Mouse (Mus musculus) MEL (cell line): ENCODE results near the gene Tjp2. TPM values are rescaled to one million over a fixed set of nuclear protein-coding genes. Genes with fewer than 3 reads are reported as not detected.
A peak's percentile ranks its signal among the peaks of the same experiment; 100 is the strongest.

Experiments used
- DNase-seq: peaks from one replicate; pipeline ENCODE4 v3.0.0; 2011; ENCODE audit warnings: low read depth, low spot score
- H3K27ac ChIP-seq: 2 replicates; pipeline ENCODE4 v1.5.1; 2012; ENCODE audit warnings: low read depth, mild to moderate bottlenecking, control low read depth, low read length, moderate library complexity; ENCODE audit not compliant: control insufficient read depth
- H3K27me3 ChIP-seq, 2 experiments: fragments of 150-350 bp in 1 of 2; sonication (generic) in 1 of 2; 2 replicates each; pipeline ENCODE4 v1.6.1; 2012; ENCODE audit warnings: low read length in 2 of 2, mild to moderate bottlenecking in 2 of 2, improper control_type of control experiment in 1 of 2, moderate library complexity in 1 of 2; ENCODE audit not compliant: insufficient read depth in 2 of 2, control insufficient read depth in 1 of 2
- H3K36me3 ChIP-seq, 2 experiments: 2 replicates each; pipeline ENCODE4 v1.6.1; 2012 to 2014; ENCODE audit warnings: low read length in 2 of 2, improper control_type of control experiment in 1 of 2, inconsistent platforms in 1 of 2, mild to moderate bottlenecking in 1 of 2; ENCODE audit not compliant: insufficient read depth in 2 of 2, control insufficient read depth in 1 of 2
- H3K4me1 ChIP-seq, 2 experiments: fragments of 150-350 bp in 1 of 2; sonication (generic) in 1 of 2; 2 replicates each; pipeline ENCODE4 v1.6.1; 2012; ENCODE audit warnings: low read length in 2 of 2, improper control_type of control experiment in 1 of 2, mild to moderate bottlenecking in 1 of 2; ENCODE audit not compliant: insufficient read depth in 2 of 2, control insufficient read depth in 1 of 2
- H3K4me3 ChIP-seq, 2 experiments: fragments of 150-350 bp in 1 of 2; sonication (generic) in 1 of 2; 2 replicates each; pipeline ENCODE4 v1.5.1; 2012; ENCODE audit warnings: low read depth in 2 of 2, low read length in 2 of 2, mild to moderate bottlenecking in 2 of 2, moderate library complexity in 2 of 2, control low read depth in 1 of 2, improper control_type of control experiment in 1 of 2; ENCODE audit not compliant: control insufficient read depth in 1 of 2, insufficient read depth in 1 of 2
- H3K79me2 ChIP-seq: 2 replicates; pipeline ENCODE4 v1.6.1; 2012; ENCODE audit warnings: mild to moderate bottlenecking, low read length, moderate library complexity; ENCODE audit not compliant: control insufficient read depth, poor library complexity, insufficient read depth
- H3K9ac ChIP-seq: 2 replicates; pipeline ENCODE4 v1.6.1; 2012; ENCODE audit warnings: low read depth, mild to moderate bottlenecking, control low read depth, low read length, moderate library complexity; ENCODE audit not compliant: control insufficient read depth, poor library complexity, severe bottlenecking
- H3K9me3 ChIP-seq: fragments of 150-350 bp; sonication (generic); replicated peaks from 2 replicates; pipeline ENCODE4 v1.6.1; 2012; ENCODE audit warnings: mild to moderate bottlenecking, low read length, improper control_type of control experiment, moderate library complexity; ENCODE audit not compliant: insufficient read depth
- CHD1 ChIP-seq: IDR thresholded peaks from 2 replicates; pipeline ENCODE4 v1.6.1; 2012; ENCODE audit warnings: low read depth, mild to moderate bottlenecking, inconsistent platforms, low read length, improper control_type of control experiment
- ELF1 ChIP-seq: IDR thresholded peaks from 2 replicates; pipeline ENCODE4 v1.6.1; 2014; ENCODE audit warnings: low read depth, mild to moderate bottlenecking, inconsistent platforms, low read length, improper control_type of control experiment, moderate library complexity
- EP300 ChIP-seq, 2 experiments: IDR thresholded peaks; 2 replicates each; pipeline ENCODE4 v1.6.1; 2011; ENCODE audit warnings: improper control_type of control experiment in 2 of 2, low read length in 2 of 2, low read depth in 1 of 2, mild to moderate bottlenecking in 1 of 2
- ETS1 ChIP-seq: IDR thresholded peaks from 2 replicates; pipeline ENCODE4 v1.6.1; 2012; ENCODE audit warnings: low read depth, mild to moderate bottlenecking, inconsistent platforms, low read length, improper control_type of control experiment, moderate library complexity
- GABPA ChIP-seq: IDR thresholded peaks from 2 replicates; pipeline ENCODE4 v1.6.1; 2012; ENCODE audit warnings: low read depth, mild to moderate bottlenecking, inconsistent platforms, low read length, improper control_type of control experiment, moderate library complexity
- JUND ChIP-seq: IDR thresholded peaks from 2 replicates; pipeline ENCODE4 v1.6.1; 2011; ENCODE audit warnings: low read depth, mild to moderate bottlenecking, improper control_type of control experiment, low read length
- MAX ChIP-seq: IDR thresholded peaks from 2 replicates; pipeline ENCODE4 v1.6.1; 2011; ENCODE audit warnings: low read length, improper control_type of control experiment
- MXI1 ChIP-seq: IDR thresholded peaks from 2 replicates; pipeline ENCODE4 v1.6.1; 2011; ENCODE audit warnings: mild to moderate bottlenecking, low read depth, low read length, improper control_type of control experiment
- MYC ChIP-seq: IDR thresholded peaks from 2 replicates; pipeline ENCODE4 v1.6.1; 2011; ENCODE audit warnings: low read depth, mild to moderate bottlenecking, low read length, improper control_type of control experiment, moderate library complexity
- POLR2A ChIP-seq, 2 experiments: IDR thresholded peaks; 2 replicates each; pipeline ENCODE4 v1.6.1; 2011 to 2012; ENCODE audit warnings: low read length in 2 of 2, mild to moderate bottlenecking in 2 of 2, control low read depth in 1 of 2, improper control_type of control experiment in 1 of 2, low read depth in 1 of 2, moderate library complexity in 1 of 2; ENCODE audit not compliant: control insufficient read depth in 1 of 2, insufficient read depth in 1 of 2, poor library complexity in 1 of 2
- RAD21 ChIP-seq: IDR thresholded peaks from 2 replicates; pipeline ENCODE4 v1.6.1; 2011; ENCODE audit warnings: mild to moderate bottlenecking, low read depth, low read length, improper control_type of control experiment
- RCOR1 ChIP-seq: IDR thresholded peaks from 2 replicates; pipeline ENCODE4 v1.6.1; 2012; ENCODE audit warnings: low read depth, mild to moderate bottlenecking, inconsistent platforms, low read length, improper control_type of control experiment
- SMC3 ChIP-seq: IDR thresholded peaks from 2 replicates; pipeline ENCODE4 v1.6.1; 2011; ENCODE audit warnings: low read depth, low read length, improper control_type of control experiment
- TBP ChIP-seq: IDR thresholded peaks from 2 replicates; pipeline ENCODE4 v1.8.0; 2011; ENCODE audit warnings: low read depth, low read length, improper control_type of control experiment
- UBTF ChIP-seq: IDR thresholded peaks from 2 replicates; pipeline ENCODE4 v1.6.1; 2012; ENCODE audit warnings: low read depth, mild to moderate bottlenecking, inconsistent platforms, low read length, improper control_type of control experiment, moderate library complexity, borderline replicate concordance; ENCODE audit not compliant: insufficient read depth
- ZKSCAN1 ChIP-seq: IDR thresholded peaks from 2 replicates; pipeline ENCODE4 v1.6.1; 2012; ENCODE audit warnings: low read depth, mild to moderate bottlenecking, inconsistent platforms, low read length, improper control_type of control experiment, moderate library complexity
- ZNF384 ChIP-seq: IDR thresholded peaks from 2 replicates; pipeline ENCODE4 v1.6.1; 2012; ENCODE audit warnings: low read depth, mild to moderate bottlenecking, inconsistent platforms, low read length, improper control_type of control experiment
- polyA plus RNA-seq, 2 experiments: library from polyadenylated mRNA; stranded (reverse) in 1 of 2; unstranded in 1 of 2; fragments of >175 nt in 1 of 2; fragments of >200 nt in 1 of 2; gene quantifications; 2 replicates each; pipeline versions ENCODE4 v1.2.1 to v1.2.4; 2012; ENCODE audit warnings: low replicate concordance in 2 of 2, low read depth in 1 of 2; ENCODE audit not compliant: insufficient read length in 2 of 2, insufficient read depth in 1 of 2, missing spikeins in 1 of 2
- total RNA-seq: library from RNA; depleted of rRNA; stranded (reverse); fragments of 300-350 nt; gene quantifications from 2 replicates; pipeline ENCODE4 v1.2.3, GENCODE M21; 2012

Tjp2 gene
- total and polyA plus RNA-seq, 3 experiments = 3.0 to 8.3 TPM; not detected in 1

DNA sequence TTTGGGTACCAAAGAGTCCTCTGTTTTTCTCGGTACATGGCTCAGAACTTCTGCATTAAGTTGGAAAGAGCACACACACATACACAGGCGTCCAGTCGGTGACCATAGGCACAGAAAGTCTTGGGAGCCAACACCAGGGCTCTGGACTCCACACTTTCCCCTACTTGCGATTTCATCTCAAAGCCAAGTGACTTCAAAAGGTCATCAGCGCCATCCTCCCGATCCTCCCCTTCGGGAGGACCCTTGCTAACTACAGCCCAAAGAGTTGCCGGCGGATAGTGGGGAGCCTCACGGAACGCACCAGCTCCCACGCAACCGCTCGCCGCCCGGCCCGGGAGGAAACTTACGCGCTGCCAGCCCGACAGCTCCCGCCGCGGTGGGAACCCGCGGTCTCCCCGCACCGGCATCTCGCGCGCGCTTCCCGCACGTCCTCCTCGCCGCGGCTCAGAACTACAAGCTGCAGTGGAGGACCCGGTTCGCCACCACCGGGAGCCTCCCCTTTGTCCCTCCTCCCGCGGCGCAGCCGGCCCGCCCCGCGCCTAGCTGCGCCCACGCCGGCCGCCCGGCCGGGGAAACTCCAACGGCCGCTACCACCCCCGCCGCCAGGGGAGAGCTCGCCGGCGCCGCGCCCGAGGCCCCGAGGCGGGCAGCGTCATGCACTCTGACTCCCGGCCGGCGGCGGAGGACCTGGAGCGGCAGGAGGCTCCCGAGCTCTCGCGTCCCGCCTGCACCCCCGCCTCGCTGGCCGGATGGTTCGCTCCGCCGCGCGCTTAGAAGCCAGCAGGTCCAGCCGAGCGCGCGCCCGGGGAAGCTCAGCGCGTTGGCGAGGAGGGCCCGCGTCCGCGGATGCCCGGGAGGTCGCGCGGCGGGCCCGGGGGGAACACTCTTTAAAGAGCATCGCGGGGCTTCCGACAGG lies 51.0 kb downstream of the Tjp2 start:
- TF ChIP-seq ELF1 (no peak), CHD1 (peak; percentile 95; the same call in 1 of the 2 replicates), TBP (no peak), ZKSCAN1 (no peak), JUND (no peak), RCOR1 (no peak), MYC (no peak), POLR2A (IDR thresholded peaks at IDR 0.05; ENCODE audit: control insufficient read depth in 1 of 2, insufficient read depth in 1 of 2, low read depth in 1 of 2, low read length in 2 of 2, poor library complexity in 1 of 2) (peak in 1 of 2 experiments; percentile 54; a peak in 2 of 4 replicates), ETS1 (no peak), MAX (no peak), SMC3 (no peak), UBTF (peak; percentile 99)
- Histone ChIP-seq H3K4me3 (peak overlapping the region; percentile 78 to 81), H3K9me3 (no peaks in the 10 kb centered on the region), H3K36me3 (no peaks in the 10 kb centered on the region), H3K79me2 (peaks cover 1% of the 10 kb centered on the region; the same call in 1 of the 2 replicates), H3K27ac (peak overlapping the region; percentile 21), H3K27me3 (no peaks in the 10 kb centered on the region; a peak in 1 of 4 replicates), H3K4me1 (peaks cover 0 to 4% of the 10 kb centered on the region in 2 experiments; a peak in 2 of 4 replicates), H3K9ac (peak overlapping the region; percentile 81)
- DNase-seq = peak; percentile 88

DNA sequence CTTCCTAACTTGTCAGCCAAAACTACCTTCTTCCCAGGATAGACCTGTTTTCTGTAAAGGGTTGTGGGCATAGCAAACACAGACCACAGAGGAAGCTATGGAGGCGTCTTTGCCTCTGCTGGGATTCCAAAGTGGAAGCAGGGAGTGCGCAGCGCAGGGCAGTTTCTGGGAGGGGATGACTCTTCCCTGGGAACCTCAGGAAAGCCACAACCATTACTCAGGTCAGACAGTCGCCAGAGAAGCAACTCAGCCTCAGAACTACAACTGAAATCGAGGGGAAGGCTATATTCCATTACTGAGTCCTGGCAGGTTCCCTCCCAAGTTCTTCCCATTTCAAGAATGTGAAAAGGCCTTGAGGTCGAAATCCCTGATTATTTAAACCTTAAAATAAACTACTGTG lies 51.8 kb downstream of the Tjp2 start:
- Histone ChIP-seq H3K79me2 (peaks cover 1% of the 10 kb centered on the region; the same call in 1 of the 2 replicates), H3K27ac (no peak overlapping the region), H3K36me3 (no peaks in the 10 kb centered on the region), H3K9me3 (no peaks in the 10 kb centered on the region), H3K4me3 (peak overlapping the region; percentile 78 to 81; a peak in 3 of 4 replicates), H3K27me3 (no peaks in the 10 kb centered on the region; a peak in 1 of 4 replicates), H3K9ac (no peak overlapping the region), H3K4me1 (peaks cover 0 to 4% of the 10 kb centered on the region in 2 experiments; a peak in 2 of 4 replicates)
- no peak for DNase-seq
- no peak for TF ChIP-seq ZNF384
- TF ChIP-seq JUND = no peak
- no peak for TF ChIP-seq SMC3
- no peak for TF ChIP-seq GABPA
- TF ChIP-seq EP300 (IDR thresholded peaks at IDR 0.05; ENCODE audit: low read depth in 1 of 2, low read length in 2 of 2) = no peak
- TF ChIP-seq RCOR1 = no peak
- TF ChIP-seq UBTF = no peak
- TF ChIP-seq MXI1 = no peak
- TF ChIP-seq RAD21 = no peak
